Mouse (Mus musculus) thymus, postnatal 10 days (tissue): ENCODE measurements around the gene Ralgapb.
"Not testable (repeated sequence)": the region's sequence is repeated elsewhere in the genome, so short reads cannot be mapped to it uniquely, and the experiment has no call there.

ENCODE experiments used
- DNase-seq, 2 experiments: peaks; one replicate each; pipeline ENCODE4 v3.0.0; 2021; ENCODE audit warnings: low spot score in 2 of 2

Gene Ralgapb

DNA sequence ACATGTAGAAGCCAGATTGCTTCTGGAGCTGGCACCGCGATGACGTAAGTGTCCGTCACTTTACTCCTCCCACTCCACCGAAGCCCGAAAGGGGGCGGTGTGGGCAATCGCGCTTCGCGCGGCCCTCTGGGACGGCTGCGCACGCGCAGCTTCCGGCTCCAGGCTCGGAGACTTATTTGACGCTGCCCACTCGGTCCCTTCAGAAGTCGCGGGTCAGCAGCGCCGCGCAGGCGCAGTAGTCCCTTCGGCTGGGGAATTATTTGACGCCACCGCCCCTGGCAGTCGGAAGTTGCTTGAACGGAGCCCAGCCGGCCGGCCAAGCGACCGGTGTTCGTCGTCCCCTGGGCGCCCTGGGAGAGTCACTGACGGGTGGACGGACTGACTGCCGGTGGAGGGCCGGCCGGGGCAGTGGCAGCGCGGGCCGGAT, at the start of gene Ralgapb:
Gene Ralgapb (plus strand): TSS at position 254 of the 427 bp plus-strand sequence.
- DNase-seq: peak; percentile 96 to 99

DNA sequence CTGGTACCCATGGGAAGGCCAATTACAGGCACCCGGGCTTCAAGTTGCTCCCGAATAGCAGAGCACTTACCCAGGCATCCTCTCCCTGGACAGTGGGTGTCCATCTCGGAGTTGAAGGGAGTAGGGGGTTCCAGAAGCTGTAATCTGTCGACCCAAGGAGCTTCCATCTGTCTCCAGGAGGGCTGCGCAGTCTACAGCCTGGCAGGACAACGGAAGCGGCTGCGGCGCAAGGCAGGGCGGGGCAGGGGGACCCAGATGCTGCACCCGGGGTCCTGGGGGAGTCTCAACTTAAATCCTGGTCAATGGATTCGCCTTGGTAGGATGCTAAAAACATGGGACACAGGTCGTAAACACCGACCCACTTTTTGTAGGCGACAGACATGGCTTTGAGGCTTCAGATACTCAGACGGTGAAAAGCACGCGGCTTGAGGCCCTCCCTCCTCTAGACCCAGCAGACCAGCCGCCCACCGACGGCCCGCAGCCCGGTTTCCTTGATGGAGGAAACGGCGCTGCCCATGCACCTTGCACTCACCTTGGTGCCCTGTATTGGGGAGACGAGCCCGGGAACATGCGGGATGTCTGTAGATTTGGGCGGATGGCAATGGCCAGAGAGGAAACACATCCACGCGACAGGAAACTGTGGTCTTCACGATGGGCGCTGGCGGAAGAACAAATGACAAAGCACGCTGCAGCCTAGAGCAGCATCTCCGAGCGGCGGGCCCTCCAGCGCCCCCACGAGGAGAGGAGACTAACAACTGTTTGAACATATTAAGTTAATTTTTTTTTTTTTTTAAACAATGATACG, 48.6 kb upstream of the Ralgapb start:
- DNase-seq: peak; percentile 76 to 88

DNA sequence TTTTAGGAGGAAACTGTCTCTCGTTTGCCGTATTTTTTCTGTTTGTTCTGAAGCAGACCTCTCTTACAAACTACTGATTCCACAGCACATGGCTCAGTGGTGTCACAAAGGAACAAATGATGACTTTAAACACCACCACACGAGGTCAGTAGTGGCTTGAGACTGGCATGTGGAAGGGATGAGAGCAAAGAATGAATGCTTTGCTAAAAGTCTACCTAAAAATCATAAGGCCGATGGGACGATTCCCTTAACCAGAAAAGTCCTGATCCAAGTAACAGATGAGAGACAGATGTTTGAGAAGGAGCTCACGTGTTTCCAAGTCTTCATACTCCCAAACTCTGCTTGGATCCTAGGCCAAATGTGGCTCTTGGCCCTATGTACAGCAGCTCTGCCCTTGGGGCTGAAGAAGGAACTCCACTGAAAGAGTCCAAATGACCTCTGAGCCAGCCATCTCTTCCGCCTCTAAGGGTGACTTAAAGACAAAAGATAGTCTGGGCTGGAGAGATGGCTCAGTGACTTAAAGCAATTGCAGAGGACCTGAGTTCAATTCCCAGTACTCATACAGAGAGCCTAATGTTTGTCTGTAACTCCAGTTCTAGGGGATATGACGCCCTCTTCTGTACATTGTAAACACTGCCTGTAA, 47.8 kb upstream of the Ralgapb start:
- peak in 1 of 2 experiments; percentile 12 for DNase-seq

DNA sequence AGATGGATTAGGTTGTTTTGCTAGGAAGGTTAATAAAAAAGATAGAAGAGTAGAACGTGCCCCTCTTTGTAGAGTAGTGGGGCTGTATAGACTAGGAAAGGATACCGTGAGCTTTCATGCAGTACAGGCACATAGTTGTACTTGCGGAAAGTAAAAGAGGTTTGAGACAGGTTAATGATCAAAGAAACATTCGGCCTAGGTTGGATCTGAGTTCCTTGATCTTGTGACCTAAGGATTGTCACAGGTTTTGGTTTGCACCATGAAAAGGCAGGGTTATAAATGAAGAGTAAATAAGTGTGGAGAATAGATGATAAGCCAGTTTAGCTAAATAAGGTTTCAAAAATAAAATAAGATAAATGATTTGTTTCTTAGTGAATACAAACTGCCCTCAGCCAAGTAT, 45.5 kb upstream of the Ralgapb start:
- no peak for DNase-seq

DNA sequence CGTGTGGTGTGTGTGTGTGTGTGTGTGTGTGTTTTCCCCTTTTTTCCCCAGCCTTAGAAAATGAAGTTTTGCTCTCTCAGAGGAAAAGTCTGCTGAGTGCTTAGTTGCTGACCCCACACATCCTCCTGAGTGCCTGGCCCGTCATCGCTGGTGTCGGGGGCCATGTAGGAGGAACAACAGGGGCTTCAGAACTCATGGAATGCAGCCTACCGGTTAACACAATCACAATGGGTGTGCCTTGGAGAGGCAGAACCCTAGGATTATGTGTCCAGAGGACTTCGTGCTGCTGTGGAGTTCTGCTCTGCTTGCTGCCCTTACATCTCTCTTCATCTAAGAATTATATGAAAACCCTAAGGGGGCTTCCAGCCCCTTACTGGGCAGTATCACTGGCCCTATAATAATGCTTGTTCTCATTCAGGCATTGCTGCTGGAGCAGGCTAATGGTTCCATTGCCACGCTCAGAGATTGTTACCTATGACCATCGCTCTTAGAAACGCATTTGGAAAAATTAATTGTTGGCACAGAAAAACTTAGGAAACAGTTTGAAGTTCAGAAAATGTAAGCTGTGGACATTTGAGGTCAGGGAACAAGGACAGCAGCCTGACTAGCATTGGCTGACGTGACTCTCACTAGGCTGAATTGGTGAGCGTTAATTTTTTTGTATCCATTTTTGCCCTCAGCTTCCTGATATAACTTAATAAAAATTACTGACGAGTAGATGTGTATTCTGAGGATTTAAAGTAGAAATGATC, 44.4 kb upstream of the Ralgapb start:
- DNase-seq: no peak

DNA sequence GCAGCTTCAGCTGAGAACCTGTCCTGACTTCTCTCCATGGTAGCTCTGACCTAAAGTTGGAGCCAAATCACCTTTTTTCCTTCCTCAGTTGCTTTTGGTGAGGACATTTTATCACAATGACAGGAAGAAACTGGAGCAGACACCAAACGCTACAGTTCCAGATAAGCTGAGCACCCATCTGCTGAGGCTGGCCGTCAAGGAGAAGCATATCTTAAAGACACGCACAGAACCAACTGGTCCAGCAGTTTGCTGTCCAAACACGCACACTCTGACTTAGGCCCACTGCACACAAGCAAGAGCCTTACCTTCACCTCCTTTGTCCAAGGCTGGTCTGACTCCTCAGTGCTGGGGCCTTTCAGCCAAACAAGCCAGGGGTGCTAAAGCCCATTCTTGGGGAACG, 42.0 kb upstream of the Ralgapb start:
- DNase-seq: no peak

DNA sequence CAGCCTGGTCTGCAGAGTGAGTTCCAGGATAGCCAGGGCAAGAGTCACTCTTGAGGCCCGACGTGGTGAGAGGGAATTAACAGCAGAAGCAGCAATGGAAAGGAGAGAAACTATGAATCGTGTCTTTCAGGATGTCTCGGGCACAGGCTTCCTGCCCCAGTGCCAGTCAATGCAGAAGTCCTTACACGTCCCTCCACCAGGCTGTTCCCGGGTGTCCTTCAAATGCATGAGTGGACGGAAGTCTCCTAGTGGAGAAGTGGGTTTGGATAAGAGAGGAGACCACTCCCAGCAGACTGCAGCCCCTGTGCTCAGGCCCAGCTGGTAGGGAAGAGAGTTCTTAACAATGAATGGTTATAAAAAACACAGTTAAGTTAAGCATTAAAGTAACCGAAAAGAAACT, 41.3 kb upstream of the Ralgapb start:
- DNase-seq: no peak

DNA sequence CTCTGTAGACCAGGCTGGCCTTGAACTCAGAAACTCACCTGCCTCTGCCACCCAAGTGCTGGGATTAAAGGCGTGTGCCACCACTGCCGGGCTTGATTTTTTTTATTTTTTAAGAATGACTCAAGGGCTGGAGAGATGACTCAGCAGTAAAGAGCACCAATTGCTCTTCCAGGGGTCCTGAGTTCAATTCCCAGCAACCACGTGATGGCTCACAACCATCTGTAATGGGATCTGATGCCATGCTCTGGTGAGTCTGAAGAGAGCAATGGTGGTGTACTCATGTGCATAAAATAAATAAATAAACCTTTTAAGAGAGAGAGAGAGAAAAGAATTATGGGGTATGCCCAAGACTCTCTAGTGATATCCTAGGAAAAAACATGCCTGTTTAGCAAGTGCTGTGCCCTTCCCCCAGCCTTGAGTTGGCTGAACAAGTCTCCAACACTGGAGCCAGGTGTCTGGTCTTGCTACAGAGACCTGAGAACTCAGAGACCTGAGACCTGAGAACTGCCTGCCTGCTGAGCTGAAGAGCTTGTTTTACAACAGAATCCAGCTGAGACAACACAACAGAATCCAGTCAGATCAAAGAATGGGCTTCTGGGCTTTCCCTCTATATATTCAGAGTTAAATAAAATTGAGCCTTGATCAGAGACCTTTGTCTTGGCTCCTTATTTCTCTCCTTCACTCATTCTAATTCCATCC, 40.0 kb upstream of the Ralgapb start:
- no peak for DNase-seq

DNA sequence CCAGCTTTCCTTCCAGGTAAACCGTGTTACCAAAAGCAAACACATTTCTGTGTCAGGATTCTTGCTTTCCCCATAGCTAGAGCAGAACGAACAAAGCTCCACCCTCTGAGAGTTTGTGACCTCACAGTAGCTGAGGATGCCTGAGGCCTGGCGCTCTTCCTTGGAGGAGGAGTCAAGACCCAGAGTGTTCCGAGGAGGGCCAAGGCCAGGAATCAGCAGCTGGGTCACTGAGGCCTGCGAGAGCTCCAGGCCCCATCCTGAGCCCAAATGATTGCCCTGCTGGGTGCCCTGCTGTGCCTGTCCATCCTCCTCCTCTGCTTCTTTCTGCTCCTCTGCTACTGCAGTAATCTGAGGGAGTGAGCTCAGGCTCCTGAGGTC, 39.5 kb upstream of the Ralgapb start:
- no peak for DNase-seq

DNA sequence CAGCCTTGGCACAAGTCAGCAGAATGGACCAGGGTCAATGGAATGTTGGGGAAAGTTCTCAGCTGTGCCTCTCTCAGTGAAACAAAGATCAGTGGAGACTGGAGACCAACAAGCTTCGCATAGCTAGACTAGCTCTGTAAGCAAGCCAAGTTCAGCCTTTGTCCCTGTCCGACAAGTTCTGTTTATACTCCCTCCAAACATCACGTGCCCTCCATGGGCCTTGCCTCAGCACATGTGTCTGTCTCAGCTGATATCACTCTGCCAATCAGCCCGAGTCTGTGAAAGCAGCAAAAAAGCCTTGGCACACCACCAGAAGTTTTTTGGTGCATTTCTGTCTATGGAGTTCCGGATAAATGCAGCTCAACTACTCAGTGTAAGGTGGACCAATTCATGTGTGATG, 36.6 kb upstream of the Ralgapb start:
- no peak for DNase-seq

DNA sequence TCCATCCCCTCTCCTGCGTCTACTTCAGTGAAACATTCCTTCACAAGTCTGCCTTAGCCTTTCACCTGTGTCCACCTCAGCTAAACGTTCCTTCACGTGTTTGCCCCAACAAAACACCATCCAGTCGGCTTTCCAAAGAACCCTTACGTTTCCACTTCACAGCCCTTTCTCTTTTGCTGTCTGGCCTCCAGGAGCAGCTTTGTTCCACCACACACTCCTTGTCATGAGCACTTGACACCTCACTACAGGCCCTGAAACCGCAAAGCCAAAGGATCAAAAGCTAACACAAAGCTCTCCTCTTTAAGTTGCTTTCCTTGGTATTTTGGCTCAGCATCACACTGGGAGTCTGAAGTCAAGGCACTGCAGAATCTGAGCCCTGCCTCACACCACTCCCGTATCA, 36.1 kb upstream of the Ralgapb start:
- no peak for DNase-seq

DNA sequence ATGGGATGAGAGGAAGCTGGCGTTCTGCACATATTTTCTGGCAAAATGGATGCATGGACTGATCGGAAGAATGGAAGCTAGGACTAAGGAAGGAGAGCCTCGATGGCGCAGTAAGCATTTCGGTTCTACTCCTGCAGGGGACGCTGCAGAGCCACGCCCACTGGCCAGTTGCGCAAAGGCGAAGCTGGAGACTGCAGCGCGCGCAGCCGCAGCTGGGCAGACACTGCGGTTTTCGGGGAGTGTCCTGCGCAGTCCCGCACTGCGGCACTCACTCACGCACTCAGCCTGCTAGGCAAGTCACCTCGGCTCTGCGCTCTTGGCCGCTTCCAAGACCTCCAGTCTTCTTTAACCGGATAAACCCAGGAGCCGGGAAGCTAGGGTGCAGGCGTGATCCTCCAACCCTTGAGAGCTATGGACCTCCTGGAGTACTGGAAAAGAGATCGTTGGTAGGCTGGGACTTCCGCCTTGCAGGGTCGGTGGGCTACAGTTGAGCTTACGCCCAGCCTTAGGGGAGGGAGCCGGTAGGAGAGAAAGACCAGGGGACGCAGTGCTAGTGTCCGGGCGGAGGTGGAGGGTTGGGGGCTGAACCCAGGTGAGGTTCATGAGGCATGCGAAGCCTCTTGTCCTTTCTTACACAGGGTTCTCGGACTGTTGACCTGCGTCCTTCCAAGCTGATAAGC, 34.1 kb upstream of the Ralgapb start, which contains the start of gene Snhg11:
Gene Snhg11 (plus strand): TSS at position 196 of the 680 bp plus-strand sequence.
- DNase-seq: no peak

DNA sequence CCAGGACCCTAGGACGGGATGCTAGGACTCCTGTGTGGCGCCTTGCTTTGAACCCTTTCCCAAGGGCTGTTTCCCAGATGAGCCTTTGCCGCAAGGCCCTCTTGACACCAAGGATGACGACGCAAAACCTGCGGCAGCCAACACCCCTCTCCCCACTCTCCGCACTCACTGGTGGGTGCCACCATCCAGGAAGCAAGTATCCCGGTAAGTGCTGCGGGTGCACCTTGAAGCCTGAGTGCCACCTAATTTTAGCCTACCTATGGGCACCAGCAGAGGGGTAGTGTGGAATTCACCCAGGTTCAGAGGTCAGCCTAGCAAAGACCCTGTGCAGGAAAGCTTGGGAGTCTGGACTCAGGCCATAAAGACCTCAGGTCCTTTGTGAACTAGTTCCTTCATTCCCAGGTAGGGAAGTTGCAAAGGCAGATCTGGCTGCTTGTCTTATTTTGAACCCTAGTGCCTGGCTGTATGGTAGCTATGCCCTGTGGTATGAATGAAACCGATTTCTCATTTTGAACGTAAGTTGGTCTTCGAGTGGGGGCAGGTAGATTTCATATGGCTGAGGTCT, 33.4 kb upstream of the Ralgapb start:
- no peak for DNase-seq

DNA sequence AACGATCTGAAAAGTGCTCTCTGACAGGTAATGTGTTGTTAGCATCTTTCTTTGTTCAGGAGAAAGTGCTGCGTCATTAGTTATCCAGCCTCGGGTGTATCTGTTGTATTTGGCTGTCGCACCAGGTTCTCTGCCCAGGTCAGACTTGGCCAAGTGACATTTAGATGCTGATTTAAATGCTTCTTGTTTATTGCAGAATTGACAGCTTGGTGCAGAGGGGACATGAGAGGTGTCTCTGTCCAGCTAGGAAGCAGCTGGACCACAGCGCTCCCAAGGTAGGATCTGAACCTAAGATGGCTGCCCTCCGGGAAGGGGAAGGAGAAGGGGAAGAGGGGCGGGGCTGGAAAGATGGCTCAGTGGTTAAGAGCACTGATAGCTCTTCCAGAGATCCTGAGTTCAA, 32.9 kb upstream of the Ralgapb start:
- no peak for DNase-seq

DNA sequence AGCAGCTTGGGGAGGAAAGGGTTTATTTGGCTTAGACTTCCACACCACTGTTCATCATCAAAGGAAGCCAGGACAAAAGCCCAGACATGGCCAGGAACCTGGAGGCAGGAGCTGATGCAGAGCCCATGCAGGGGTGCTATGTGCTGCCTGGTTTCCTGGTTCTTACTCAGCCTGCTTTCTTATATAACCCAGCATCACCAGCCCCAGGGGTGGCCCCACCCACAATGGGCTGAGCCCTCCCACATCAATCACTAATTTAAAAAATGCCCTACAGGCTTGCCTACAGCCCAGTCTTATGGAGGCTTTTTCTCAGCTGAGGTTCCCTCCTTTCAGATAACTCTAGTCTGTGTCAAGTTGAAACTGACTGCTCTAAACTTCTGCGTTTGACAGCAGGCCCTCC, 31.8 kb upstream of the Ralgapb start:
- no peak for DNase-seq

DNA sequence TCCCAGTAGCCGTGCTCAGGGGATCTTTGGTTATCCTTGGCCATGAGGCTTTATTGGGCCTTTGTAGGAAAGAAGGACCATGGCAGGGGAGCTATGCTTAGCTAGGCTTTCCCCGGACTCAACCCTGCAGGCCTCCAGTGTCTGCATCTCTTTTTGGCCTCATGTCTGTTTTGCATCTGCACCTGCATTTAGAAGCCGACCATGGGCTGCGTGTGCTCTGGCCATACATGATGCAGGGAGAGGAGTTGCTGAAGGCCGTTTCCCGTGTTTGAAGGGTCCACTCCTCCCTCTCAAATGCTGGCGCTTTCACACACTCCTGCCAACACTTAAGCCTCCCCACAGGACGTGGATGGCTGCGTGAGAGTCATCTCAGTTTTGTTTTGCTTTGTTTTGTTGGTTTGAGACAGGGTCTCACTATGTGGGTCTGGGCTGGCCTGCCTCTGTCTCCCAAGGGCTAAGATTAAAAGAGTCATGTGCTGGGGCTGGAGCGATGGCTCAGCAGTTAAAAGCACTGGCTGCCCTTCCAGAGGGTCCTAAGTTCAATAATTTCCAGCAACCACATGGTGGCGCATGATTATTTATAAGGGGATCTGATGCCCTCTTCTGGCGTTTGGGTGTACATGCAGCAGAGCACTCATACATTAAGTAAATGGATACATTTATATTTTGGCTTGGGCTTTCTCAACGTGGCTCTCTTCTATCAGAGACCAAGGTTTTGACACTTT, 30.1 kb upstream of the Ralgapb start:
- peak; percentile 34 to 64 for DNase-seq

DNA sequence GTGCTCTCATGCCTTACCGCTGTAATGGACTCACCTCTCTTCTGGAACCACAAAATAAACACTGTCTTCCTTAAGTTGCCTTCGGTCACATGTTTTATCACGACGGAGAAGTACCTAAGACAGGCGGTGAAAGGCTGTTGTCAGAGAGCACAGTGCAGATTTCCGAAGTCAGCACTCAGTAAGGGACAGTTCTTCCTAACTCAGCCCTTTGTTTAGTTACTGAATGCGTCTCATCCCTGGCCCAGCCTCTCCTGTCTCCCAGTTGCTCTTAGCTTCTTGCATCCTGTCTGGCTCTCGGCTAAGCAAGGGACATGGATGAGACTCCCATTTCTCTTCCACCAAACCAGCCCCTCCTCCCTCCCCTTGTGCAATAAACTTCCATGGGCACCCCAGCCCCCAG, 23.6 kb upstream of the Ralgapb start:
- no peak for DNase-seq

DNA sequence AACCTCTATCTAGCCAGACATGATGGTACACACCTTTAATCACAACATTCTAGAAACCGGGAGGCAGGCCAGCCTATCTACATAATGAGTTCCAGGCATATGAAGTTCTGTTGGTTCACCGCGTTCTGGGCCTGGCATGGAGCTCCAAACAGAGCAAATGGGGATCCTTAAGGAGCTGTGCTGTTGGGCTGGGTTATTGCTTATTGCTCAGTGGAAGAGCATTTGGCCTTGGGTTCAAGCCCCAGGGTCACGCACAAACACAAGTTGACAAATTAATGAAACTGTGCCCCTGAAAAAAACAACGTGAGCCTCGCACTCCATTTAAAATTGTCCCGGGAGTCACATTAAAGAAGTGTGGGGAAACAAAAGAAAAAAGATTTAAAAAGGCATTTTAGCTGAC, 20.2 kb upstream of the Ralgapb start:
- DNase-seq: no peak

DNA sequence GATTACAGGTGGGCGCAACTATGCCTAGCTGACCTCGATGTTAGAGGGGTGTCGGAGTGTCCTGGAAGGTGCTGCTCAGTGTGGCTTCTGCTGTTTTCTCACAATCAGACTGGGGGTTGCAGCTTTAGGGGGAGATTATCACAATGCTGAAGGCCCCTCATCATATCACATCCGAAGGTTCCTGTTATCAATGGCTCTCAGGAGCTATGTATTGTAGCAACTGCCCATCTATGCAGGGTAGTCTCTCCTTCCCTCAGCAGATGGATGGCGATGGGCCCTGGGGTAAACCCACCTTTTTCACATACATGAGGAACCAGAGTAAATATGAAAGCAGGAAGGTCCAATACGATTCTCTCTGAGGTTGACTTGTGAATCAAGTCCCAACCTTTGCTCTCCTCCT, 13.3 kb upstream of the Ralgapb start:
- DNase-seq: no peak

DNA sequence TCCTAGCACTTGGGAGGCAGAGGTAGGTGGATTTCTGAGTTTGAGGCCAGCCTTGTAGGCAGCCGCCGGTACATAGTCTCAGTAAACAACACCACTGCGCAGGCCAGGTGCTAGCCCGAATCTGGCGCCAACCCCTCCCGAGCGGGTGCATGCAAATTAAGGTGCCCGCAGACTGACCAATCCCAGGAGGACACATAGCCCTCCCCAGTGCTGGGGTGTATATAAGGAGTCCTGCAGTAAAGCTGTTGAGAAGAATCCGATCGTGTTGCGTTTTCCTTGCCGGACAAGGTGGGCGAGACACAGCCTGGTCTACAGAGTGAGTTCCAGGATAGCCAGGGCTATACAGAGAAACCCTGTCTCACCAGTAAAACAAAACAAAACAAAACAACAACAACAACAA, 12.5 kb upstream of the Ralgapb start:
- not testable (repeated sequence) for DNase-seq
